2 mouse cellular contexts compared by ENCODE assay signal in the genomic region with DNA sequence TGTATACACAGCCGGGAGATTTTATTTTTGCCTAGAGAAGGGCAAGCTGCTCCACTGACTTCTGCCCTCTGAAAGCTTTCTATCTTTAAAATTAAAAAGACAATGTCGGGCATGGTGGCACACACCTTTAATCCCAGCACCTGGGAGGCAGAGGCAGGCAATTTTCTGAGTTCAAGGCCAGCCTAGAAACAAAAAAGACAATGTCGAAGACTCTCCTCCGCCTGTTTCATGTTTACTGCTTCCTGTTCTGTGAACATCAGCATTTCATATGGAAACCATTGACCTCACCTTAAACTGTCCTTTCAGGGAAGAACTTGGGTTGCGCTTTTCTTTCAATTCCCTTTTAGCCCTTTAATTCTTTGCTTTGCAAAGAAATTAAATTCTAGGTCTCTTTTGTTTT.
TF ChIP-seq lines count a peak whose summit lies in the region.

No protein-coding gene starts in this region.

TF ChIP-seq in CH12.LX, 34 proteins besides CTCF, POLR2A, EP300 and RAD21:
- TF ChIP-seq ZC3H11A (IDR thresholded peaks at IDR 0.05; ENCODE audit: low read depth, low read length), result no peak
- no peak for TF ChIP-seq CHD1 (IDR thresholded peaks at IDR 0.05; ENCODE audit: low read depth, low read length)
- no peak for TF ChIP-seq CHD2 (IDR thresholded peaks at IDR 0.05; ENCODE audit: low read length)
- TF ChIP-seq KAT2A (IDR thresholded peaks at IDR 0.05; ENCODE audit: insufficient replicate concordance, low read length), result no peak
- no peak for TF ChIP-seq ZKSCAN1 (IDR thresholded peaks at IDR 0.05; ENCODE audit: borderline replicate concordance, low read depth, low read length)
- TF ChIP-seq MXI1 (IDR thresholded peaks at IDR 0.05; ENCODE audit: low read depth, low read length), result no peak
- no peak for TF ChIP-seq RCOR1 (conservative IDR thresholded peaks at IDR 0.05; ENCODE audit: low read depth, low read length)

TF ChIP-seq in MEL, 35 proteins besides CTCF, POLR2A, EP300 and RAD21:
- TF ChIP-seq HCFC1 (IDR thresholded peaks at IDR 0.05; ENCODE audit: low read depth, low read length) (no peak), NRF1 (IDR thresholded peaks at IDR 0.05; ENCODE audit: insufficient read depth, low read depth, low read length, poor library complexity, severe bottlenecking) (no peak), GATA1 (IDR thresholded peaks at IDR 0.05; ENCODE audit: low read depth, low read length) (no peak), KAT2A (conservative IDR thresholded peaks at IDR 0.05; ENCODE audit: low read depth, low read length) (no peak), CHD2 (IDR thresholded peaks at IDR 0.05; ENCODE audit: low read length) (no peak), ZKSCAN1 (IDR thresholded peaks at IDR 0.05; ENCODE audit: low read depth, low read length) (no peak), RCOR1 (IDR thresholded peaks at IDR 0.05; ENCODE audit: low read depth, low read length) (no peak), TBP (IDR thresholded peaks at IDR 0.05; ENCODE audit: low read depth, low read length) (no peak), BHLHE40 (IDR thresholded peaks at IDR 0.05; ENCODE audit: borderline replicate concordance, low read depth, low read length) (no peak), POLR2AphosphoS2 (IDR thresholded peaks at IDR 0.05; ENCODE audit: low read length) (no peak)
TF ChIP-seq in MEL: peak in this region for 0.
